Mouse (Mus musculus) bone marrow, adult 2 months (tissue): ENCODE results near the gene Atp8a2. TPM values are rescaled to one million over a fixed set of nuclear protein-coding genes. Genes with fewer than 3 reads are reported as not detected.
"Not testable (repeated sequence)": the region's sequence is repeated elsewhere in the genome, so short reads cannot be mapped to it uniquely, and the experiment has no call there.

Experiments used
- H3K27ac ChIP-seq: fragments of 200-500 bp; 2 replicates; pipeline ENCODE4 v1.5.1; 2012; ENCODE audit warnings: low read depth, mild to moderate bottlenecking, control low read depth, inconsistent platforms, low read length; ENCODE audit not compliant: control insufficient read depth, poor library complexity, insufficient read depth
- H3K4me1 ChIP-seq: fragments of 200-500 bp; 2 replicates; pipeline ENCODE4 v1.6.1; 2011; ENCODE audit warnings: low read length; ENCODE audit not compliant: control insufficient read depth, insufficient read depth
- H3K4me3 ChIP-seq: fragments of 200-500 bp; replicated peaks from 2 replicates; pipeline ENCODE3; 2011; ENCODE audit warnings: mild to moderate bottlenecking, low read depth, low read length, control low read depth; ENCODE audit not compliant: control insufficient read depth
- CTCF ChIP-seq: fragments of 200-500 bp; IDR thresholded peaks from 2 replicates; pipeline ENCODE4 v1.5.1; 2011; ENCODE audit warnings: low read length, control low read depth; ENCODE audit not compliant: control insufficient read depth, insufficient read depth
- POLR2A ChIP-seq: fragments of 200-500 bp; IDR thresholded peaks from 2 replicates; pipeline ENCODE4 v1.6.1; 2011; ENCODE audit warnings: low read depth, mild to moderate bottlenecking, control low read depth, low read length, borderline replicate concordance; ENCODE audit not compliant: control insufficient read depth
- WGBS: fragments of 180-500 bp; shearing (Covaris S2); methylation state at CpG from one replicate; pipeline ENCODE4 v1.1.7; 2018; 5-methylcytosine and 5-hydroxymethylcytosine counted together
- polyA plus RNA-seq: library from polyadenylated mRNA; stranded (reverse); fragments of >200 nt; gene quantifications from 2 replicates; pipeline ENCODE4 v1.2.4, GENCODE M21; 2011; ENCODE audit warnings: low replicate concordance; ENCODE audit not compliant: missing spikeins, insufficient read depth, insufficient read length

The Atp8a2 gene
- polyA plus RNA-seq, 1 experiment, result 0.20 TPM

GRCm38 (mm10) chr14:59931412-59932058 is 265.4 kb downstream of the Atp8a2 start:
- TF ChIP-seq POLR2A, result no peak
- Histone ChIP-seq H3K4me1 (no peaks in the 10 kb centered on the region), H3K27ac (no peak overlapping the region), H3K4me3 (no peak overlapping the region)
- WGBS, result 89% methylated on average over 13 of the region's 13 CpGs

GRCm38 (mm10) chr14:59929190-59929589 is 267.8 kb downstream of the Atp8a2 start:
- not testable (repeated sequence) for H3K27ac ChIP-seq, H3K4me1 ChIP-seq, H3K4me3 ChIP-seq
- 68% methylated on average over 1 of the region's 1 CpGs for WGBS

- Histone ChIP-seq H3K27ac (no peak overlapping the region), H3K4me3 (no peak overlapping the region), H3K4me1 (no peaks in the 10 kb centered on the region)
- 72% methylated on average over 5 of the region's 5 CpGs for WGBS
- no peak for TF ChIP-seq POLR2A
- TF ChIP-seq CTCF, result no peak
Observed at GRCm38 (mm10) chr14:59928781-59929180, 268.2 kb downstream of the Atp8a2 start.

GRCm38 (mm10) chr14:59927804-59928203 is 269.2 kb downstream of the Atp8a2 start:
- Histone ChIP-seq H3K4me1 (no peaks in the 10 kb centered on the region), H3K4me3 (no peak overlapping the region), H3K27ac (no peak overlapping the region)
- 34% methylated on average over 5 of the region's 5 CpGs for WGBS
- TF ChIP-seq CTCF (no peak), POLR2A (no peak)

GRCm38 (mm10) chr14:59919865-59920264 is 277.1 kb downstream of the Atp8a2 start:
- Histone ChIP-seq H3K27ac (no peak overlapping the region), H3K4me3 (no peak overlapping the region), H3K4me1 (no peaks in the 10 kb centered on the region)
- TF ChIP-seq CTCF (no peak), POLR2A (no peak)
- WGBS, result 77% methylated on average over 8 of the region's 8 CpGs

GRCm38 (mm10) chr14:59903484-59904130 is 293.4 kb downstream of the Atp8a2 start:
- Histone ChIP-seq H3K27ac (no peak overlapping the region), H3K4me1 (no peaks in the 10 kb centered on the region), H3K4me3 (no peak overlapping the region)
- WGBS, result 80% methylated on average over 7 of the region's 7 CpGs
- TF ChIP-seq CTCF (no peak), POLR2A (no peak)

- H3K4me1 ChIP-seq, result no peaks in the 10 kb centered on the region
- TF ChIP-seq POLR2A, result no peak
- no peak for TF ChIP-seq CTCF
- WGBS, result 22% methylated on average over 1 of the region's 1 CpGs
- no peak overlapping the region for H3K4me3 ChIP-seq
- no peak overlapping the region for H3K27ac ChIP-seq
Observed at GRCm38 (mm10) chr14:59893971-59894370, 303.0 kb downstream of the Atp8a2 start.

- H3K4me3 ChIP-seq, result no peak overlapping the region
- H3K27ac ChIP-seq, result no peak overlapping the region
- no peaks in the 10 kb centered on the region for H3K4me1 ChIP-seq
- 88% methylated on average over 8 of the region's 8 CpGs for WGBS
- TF ChIP-seq POLR2A, result no peak
- TF ChIP-seq CTCF, result no peak
Observed at GRCm38 (mm10) chr14:59892084-59892483, 304.9 kb downstream of the Atp8a2 start.

- TF ChIP-seq POLR2A (no peak), CTCF (no peak)
- WGBS, result 85% methylated on average over 5 of the region's 5 CpGs
- H3K27ac ChIP-seq, result no peak overlapping the region
Observed at GRCm38 (mm10) chr14:59891491-59891890, 305.5 kb downstream of the Atp8a2 start.

More at GRCm38 (mm10) chr14:59891491-59891890, 305.5 kb downstream of the Atp8a2 start:
- no peak overlapping the region for H3K4me3 ChIP-seq
- no peaks in the 10 kb centered on the region for H3K4me1 ChIP-seq
